Mouse (Mus musculus): Measurements from ENCODE around the gene Phf23. TPM values are rescaled to one million over a fixed set of nuclear protein-coding genes. Genes with fewer than 3 reads are reported as not detected.

The Phf23 gene
- polyA plus RNA-seq, 1 experiment, result 21.4 TPM

GRCm38 (mm10) chr11:70021264-70022132 lies 25.9 kb downstream of the Phf23 start:
- Histone ChIP-seq H3K27ac (ENCODE audit: insufficient read depth, low read depth, low read length) (no peak overlapping the region), H3K4me3 (ENCODE audit: insufficient read depth, low read depth, low read length) (peak overlapping the region; percentile 63), H3K4me1 (ENCODE audit: control insufficient read depth, insufficient read depth, low read length) (0 out of 2 replicates have a peak, but pooled peaks cover 4% of the 10 kb centered on the region), H3K36me3 (ENCODE audit: control insufficient read depth, insufficient read depth, low read length) (no peaks in the 10 kb centered on the region), H3K27me3 (replicated peaks; ENCODE audit: control insufficient read depth, insufficient read depth, low read length) (no peaks in the 10 kb centered on the region)
- DNase-seq, result peak; percentile 98
- WGBS, result 3% methylated on average over 40 of the region's 40 CpGs
- TF ChIP-seq POLR2A (IDR thresholded peaks at IDR 0.05; ENCODE audit: low read depth, low read length) (no peak), CTCF (conservative IDR thresholded peaks at IDR 0.05; ENCODE audit: insufficient read depth, insufficient read length, low read depth, low read length) (no peak)

GRCm38 (mm10) chr11:70023481-70024150 lies 28.0 kb downstream of the Phf23 start:
- Histone ChIP-seq H3K4me3 (ENCODE audit: insufficient read depth, low read depth, low read length) (no peak overlapping the region), H3K36me3 (ENCODE audit: control insufficient read depth, insufficient read depth, low read length) (no peaks in the 10 kb centered on the region), H3K27ac (ENCODE audit: insufficient read depth, low read depth, low read length) (no peak overlapping the region), H3K27me3 (replicated peaks; ENCODE audit: control insufficient read depth, insufficient read depth, low read length) (no peaks in the 10 kb centered on the region), H3K4me1 (ENCODE audit: control insufficient read depth, insufficient read depth, low read length) (0 out of 2 replicates have a peak, but pooled peaks cover 4% of the 10 kb centered on the region)
- 20% methylated on average over 25 of the region's 29 CpGs for WGBS
- DNase-seq, result no peak
- TF ChIP-seq CTCF (conservative IDR thresholded peaks at IDR 0.05; ENCODE audit: insufficient read depth, insufficient read length, low read depth, low read length), result no peak
- TF ChIP-seq POLR2A (IDR thresholded peaks at IDR 0.05; ENCODE audit: low read depth, low read length), result no peak

GRCm38 (mm10) chr11:70024151-70024514 lies 28.6 kb downstream of the Phf23 start:
- 43% methylated on average over 6 of the region's 6 CpGs for WGBS
- H3K4me1 ChIP-seq (ENCODE audit: control insufficient read depth, insufficient read depth, low read length), result 0 out of 2 replicates have a peak, but pooled peaks cover 4% of the 10 kb centered on the region

GRCm38 (mm10) chr11:70026689-70027088 lies 31.1 kb downstream of the Phf23 start:
- Histone ChIP-seq H3K36me3 (ENCODE audit: control insufficient read depth, insufficient read depth, low read length) (no peaks in the 10 kb centered on the region), H3K4me1 (ENCODE audit: control insufficient read depth, insufficient read depth, low read length) (no peaks in the 10 kb centered on the region), H3K27ac (ENCODE audit: insufficient read depth, low read depth, low read length) (no peak overlapping the region), H3K27me3 (replicated peaks; ENCODE audit: control insufficient read depth, insufficient read depth, low read length) (no peaks in the 10 kb centered on the region), H3K4me3 (ENCODE audit: insufficient read depth, low read depth, low read length) (no peak overlapping the region)
- no peak for TF ChIP-seq CTCF (conservative IDR thresholded peaks at IDR 0.05; ENCODE audit: insufficient read depth, insufficient read length, low read depth, low read length)
- no peak for TF ChIP-seq POLR2A (IDR thresholded peaks at IDR 0.05; ENCODE audit: low read depth, low read length)
- 12% methylated on average over 19 of the region's 19 CpGs for WGBS
- peak; percentile 33 for DNase-seq

More at GRCm38 (mm10) chr11:70024151-70024514, 28.6 kb downstream of the Phf23 start:
- Histone ChIP-seq H3K27me3 (replicated peaks; ENCODE audit: control insufficient read depth, insufficient read depth, low read length) (no peaks in the 10 kb centered on the region), H3K36me3 (ENCODE audit: control insufficient read depth, insufficient read depth, low read length) (no peaks in the 10 kb centered on the region), H3K27ac (ENCODE audit: insufficient read depth, low read depth, low read length) (no peak overlapping the region), H3K4me3 (ENCODE audit: insufficient read depth, low read depth, low read length) (no peak overlapping the region)
- no peak for DNase-seq
- TF ChIP-seq POLR2A (IDR thresholded peaks at IDR 0.05; ENCODE audit: low read depth, low read length) (no peak), CTCF (conservative IDR thresholded peaks at IDR 0.05; ENCODE audit: insufficient read depth, insufficient read length, low read depth, low read length) (no peak)

- Histone ChIP-seq H3K27ac (ENCODE audit: insufficient read depth, low read depth, low read length) (no peak overlapping the region), H3K4me3 (ENCODE audit: insufficient read depth, low read depth, low read length) (no peak overlapping the region)
- DNase-seq, result no peak
These were observed 31.8 kb downstream of the Phf23 start for GRCm38 (mm10) chr11:70027397-70027796.

GRCm38 (mm10) chr11:70028401-70029129 lies 33.0 kb downstream of the Phf23 start:
- TF ChIP-seq CTCF (conservative IDR thresholded peaks at IDR 0.05; ENCODE audit: insufficient read depth, insufficient read length, low read depth, low read length) (no peak), POLR2A (IDR thresholded peaks at IDR 0.05; ENCODE audit: low read depth, low read length) (no peak)
- 24% methylated on average over 12 of the region's 12 CpGs for WGBS
- no peaks in the 10 kb centered on the region for H3K27me3 ChIP-seq (replicated peaks; ENCODE audit: control insufficient read depth, insufficient read depth, low read length)
- H3K4me1 ChIP-seq (ENCODE audit: control insufficient read depth, insufficient read depth, low read length), result no peaks in the 10 kb centered on the region
- H3K36me3 ChIP-seq (ENCODE audit: control insufficient read depth, insufficient read depth, low read length), result no peaks in the 10 kb centered on the region
- no peak overlapping the region for H3K4me3 ChIP-seq (ENCODE audit: insufficient read depth, low read depth, low read length)
- no peak for DNase-seq
- H3K27ac ChIP-seq (ENCODE audit: insufficient read depth, low read depth, low read length), result no peak overlapping the region

More at GRCm38 (mm10) chr11:70027397-70027796, 31.8 kb downstream of the Phf23 start:
- H3K27me3 ChIP-seq (replicated peaks; ENCODE audit: control insufficient read depth, insufficient read depth, low read length), result no peaks in the 10 kb centered on the region
- WGBS, result 45% methylated on average over 9 of the region's 9 CpGs
- TF ChIP-seq CTCF (conservative IDR thresholded peaks at IDR 0.05; ENCODE audit: insufficient read depth, insufficient read length, low read depth, low read length) (no peak), POLR2A (IDR thresholded peaks at IDR 0.05; ENCODE audit: low read depth, low read length) (no peak)
- H3K4me1 ChIP-seq (ENCODE audit: control insufficient read depth, insufficient read depth, low read length), result no peaks in the 10 kb centered on the region
- no peaks in the 10 kb centered on the region for H3K36me3 ChIP-seq (ENCODE audit: control insufficient read depth, insufficient read depth, low read length)
